Mouse (Mus musculus): ENCODE measurements around the gene Bicral. TPM values are rescaled to one million over a fixed set of nuclear protein-coding genes. Genes with fewer than 3 reads are reported as not detected.

The Bicral gene
- polyA plus RNA-seq, 1 experiment = not detected

- H3K27ac ChIP-seq (ENCODE audit: insufficient read depth, low read depth, low read length) = no peak overlapping the region
- 47% methylated on average over 14 of the region's 14 CpGs for WGBS
- no peak overlapping the region for H3K4me3 ChIP-seq (ENCODE audit: insufficient read depth, low read depth, low read length)
- peaks cover 15% of the 10 kb centered on the region for H3K4me1 ChIP-seq (ENCODE audit: control insufficient read depth, insufficient read depth, low read length)
- no peak for TF ChIP-seq POLR2A (IDR thresholded peaks at IDR 0.05; ENCODE audit: insufficient read depth, low read depth, low read length)
- no peak for TF ChIP-seq CTCF (IDR thresholded peaks at IDR 0.05; ENCODE audit: insufficient read depth, low read depth, low read length)
Measured at GRCm38 (mm10) chr17:46879841-46880311, 21.6 kb upstream of the Bicral start.

DNA sequence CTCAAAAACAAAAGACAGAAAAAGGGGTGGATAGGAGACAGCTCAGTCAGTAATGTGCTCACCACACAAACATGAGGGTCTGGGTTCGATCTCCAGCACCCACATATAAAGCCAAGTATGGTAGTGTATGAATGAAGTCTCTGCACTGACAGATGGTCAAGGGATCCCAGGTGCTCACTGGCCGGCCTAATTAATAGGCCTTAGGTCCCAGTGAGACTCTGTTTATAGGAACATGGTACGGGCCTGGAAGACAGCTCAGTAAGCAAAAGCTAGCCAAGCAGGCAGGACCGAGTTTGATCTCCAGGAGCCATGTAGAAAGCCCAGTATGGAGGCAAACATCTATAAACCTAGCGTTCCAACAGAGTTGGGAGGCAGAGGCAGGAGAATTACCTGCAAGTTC lies 18.8 kb upstream of the Bicral start:
- 91% methylated on average over 5 of the region's 5 CpGs for WGBS
- H3K4me1 ChIP-seq (ENCODE audit: control insufficient read depth, insufficient read depth, low read length) = peaks cover 29% of the 10 kb centered on the region

GRCm38 (mm10) chr17:46876371-46876950 lies 18.2 kb upstream of the Bicral start:
- H3K4me3 ChIP-seq (ENCODE audit: insufficient read depth, low read depth, low read length) = no peak overlapping the region
- no peak overlapping the region for H3K27ac ChIP-seq (ENCODE audit: insufficient read depth, low read depth, low read length)
- TF ChIP-seq CTCF (IDR thresholded peaks at IDR 0.05; ENCODE audit: insufficient read depth, low read depth, low read length) (no peak), POLR2A (IDR thresholded peaks at IDR 0.05; ENCODE audit: insufficient read depth, low read depth, low read length) (no peak)
- WGBS = 84% methylated on average over 8 of the region's 8 CpGs
- peaks cover 29% of the 10 kb centered on the region for H3K4me1 ChIP-seq (ENCODE audit: control insufficient read depth, insufficient read depth, low read length)

More for the DNA sequence above, 18.8 kb upstream of the Bicral start:
- Histone ChIP-seq H3K4me3 (ENCODE audit: insufficient read depth, low read depth, low read length) (no peak overlapping the region), H3K27ac (ENCODE audit: insufficient read depth, low read depth, low read length) (no peak overlapping the region)
- TF ChIP-seq POLR2A (IDR thresholded peaks at IDR 0.05; ENCODE audit: insufficient read depth, low read depth, low read length) = no peak
- TF ChIP-seq CTCF (IDR thresholded peaks at IDR 0.05; ENCODE audit: insufficient read depth, low read depth, low read length) = no peak

- TF ChIP-seq POLR2A (IDR thresholded peaks at IDR 0.05; ENCODE audit: insufficient read depth, low read depth, low read length) (no peak), CTCF (IDR thresholded peaks at IDR 0.05; ENCODE audit: insufficient read depth, low read depth, low read length) (no peak)
- Histone ChIP-seq H3K27ac (ENCODE audit: insufficient read depth, low read depth, low read length) (no peak overlapping the region), H3K4me3 (ENCODE audit: insufficient read depth, low read depth, low read length) (no peak overlapping the region), H3K4me1 (ENCODE audit: control insufficient read depth, insufficient read depth, low read length) (peaks cover 29% of the 10 kb centered on the region)
- 78% methylated on average over 3 of the region's 3 CpGs for WGBS
Measured at GRCm38 (mm10) chr17:46875626-46876025, 17.3 kb upstream of the Bicral start.

DNA sequence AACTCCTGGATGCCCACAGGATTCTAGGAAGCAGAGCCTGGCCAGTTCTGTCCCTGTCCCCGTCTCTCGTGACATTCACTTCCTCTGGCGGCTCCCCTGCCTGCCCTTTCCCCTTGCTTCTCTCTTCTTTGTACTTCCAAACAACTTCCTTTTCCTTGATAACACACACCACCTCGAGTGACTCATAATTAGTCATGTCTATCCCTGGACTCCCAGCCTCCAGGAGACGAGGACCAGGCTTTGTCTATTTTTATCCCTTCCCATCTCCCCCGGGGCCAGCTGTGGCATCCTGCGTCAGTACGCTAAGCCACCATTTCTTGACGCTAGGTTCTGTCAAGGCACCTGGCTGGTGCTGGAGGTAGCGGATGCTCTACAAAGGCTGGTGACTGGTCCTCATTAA lies 15.9 kb upstream of the Bicral start:
- no peak for TF ChIP-seq POLR2A (IDR thresholded peaks at IDR 0.05; ENCODE audit: insufficient read depth, low read depth, low read length)
- TF ChIP-seq CTCF (IDR thresholded peaks at IDR 0.05; ENCODE audit: insufficient read depth, low read depth, low read length) = no peak
- WGBS = 16% methylated on average over 10 of the region's 10 CpGs
- Histone ChIP-seq H3K4me1 (ENCODE audit: control insufficient read depth, insufficient read depth, low read length) (peaks cover 25% of the 10 kb centered on the region), H3K27ac (ENCODE audit: insufficient read depth, low read depth, low read length) (peak overlapping the region; percentile 63), H3K4me3 (ENCODE audit: insufficient read depth, low read depth, low read length) (peak overlapping the region; percentile 12; the same call in 1 of the 2 replicates)

GRCm38 (mm10) chr17:46872806-46873205 lies 14.5 kb upstream of the Bicral start:
- Histone ChIP-seq H3K27ac (ENCODE audit: insufficient read depth, low read depth, low read length) (no peak overlapping the region), H3K4me3 (ENCODE audit: insufficient read depth, low read depth, low read length) (no peak overlapping the region), H3K4me1 (ENCODE audit: control insufficient read depth, insufficient read depth, low read length) (peaks cover 27% of the 10 kb centered on the region)
- WGBS = 77% methylated on average over 7 of the region's 7 CpGs
- TF ChIP-seq POLR2A (IDR thresholded peaks at IDR 0.05; ENCODE audit: insufficient read depth, low read depth, low read length) (no peak), CTCF (IDR thresholded peaks at IDR 0.05; ENCODE audit: insufficient read depth, low read depth, low read length) (no peak)

DNA sequence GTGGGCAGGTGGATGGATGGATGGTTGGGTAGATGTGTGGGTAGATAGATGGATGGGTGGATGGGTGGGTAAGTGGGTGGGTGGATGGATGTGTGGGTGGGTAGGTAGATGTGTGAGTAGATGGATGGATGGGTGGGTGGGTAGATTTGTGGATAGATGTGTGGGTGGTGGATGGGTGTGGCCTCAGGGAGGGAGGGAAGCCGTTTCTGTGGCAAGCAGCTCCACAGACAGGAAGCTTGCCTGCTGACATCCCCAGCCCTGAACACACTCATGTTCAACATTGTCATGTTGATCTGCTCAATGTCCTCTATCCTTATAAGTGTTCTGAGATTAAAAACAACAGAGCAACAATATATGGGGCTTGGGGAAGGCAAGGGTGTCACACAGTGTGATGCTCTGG lies 12.6 kb upstream of the Bicral start:
- WGBS = 33% methylated on average over 1 of the region's 1 CpGs
- Histone ChIP-seq H3K4me1 (ENCODE audit: control insufficient read depth, insufficient read depth, low read length) (peaks cover 38% of the 10 kb centered on the region), H3K27ac (ENCODE audit: insufficient read depth, low read depth, low read length) (no peak overlapping the region), H3K4me3 (ENCODE audit: insufficient read depth, low read depth, low read length) (no peak overlapping the region)
- TF ChIP-seq CTCF (IDR thresholded peaks at IDR 0.05; ENCODE audit: insufficient read depth, low read depth, low read length) (no peak), POLR2A (IDR thresholded peaks at IDR 0.05; ENCODE audit: insufficient read depth, low read depth, low read length) (no peak)

DNA sequence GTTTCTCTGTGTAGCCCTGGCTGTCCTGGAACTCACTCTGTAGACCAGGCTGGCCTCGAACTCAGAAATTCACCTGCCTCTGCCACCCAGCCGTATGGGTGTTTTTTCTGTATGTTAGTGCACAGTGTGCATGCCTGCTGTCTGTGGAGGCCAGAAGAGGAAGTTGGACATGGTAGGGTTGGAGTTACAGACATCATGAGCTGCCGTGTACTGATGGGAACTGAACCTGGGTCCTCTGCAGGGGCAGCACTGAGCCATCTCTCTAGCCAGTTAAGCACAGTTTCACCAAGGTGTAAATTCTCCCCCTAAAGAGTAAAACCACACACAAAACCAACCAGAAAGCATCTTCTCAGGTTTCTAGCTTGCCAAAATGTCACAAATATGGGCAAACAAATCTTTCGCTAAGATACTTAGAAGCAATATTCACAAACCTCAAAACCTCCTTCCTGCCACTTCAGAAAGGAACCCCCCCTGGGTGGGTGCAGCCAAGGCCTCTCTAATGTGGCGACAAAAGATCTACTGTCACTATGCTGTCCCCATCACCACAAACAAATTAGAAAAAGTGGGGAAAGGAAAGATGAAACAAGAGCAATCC lies 12.0 kb upstream of the Bicral start:
- WGBS = 97% methylated on average over 5 of the region's 5 CpGs
- H3K4me3 ChIP-seq (ENCODE audit: insufficient read depth, low read depth, low read length) = no peak overlapping the region
- TF ChIP-seq POLR2A (IDR thresholded peaks at IDR 0.05; ENCODE audit: insufficient read depth, low read depth, low read length) (no peak), CTCF (IDR thresholded peaks at IDR 0.05; ENCODE audit: insufficient read depth, low read depth, low read length) (no peak)
- peaks cover 40% of the 10 kb centered on the region for H3K4me1 ChIP-seq (ENCODE audit: control insufficient read depth, insufficient read depth, low read length)
- H3K27ac ChIP-seq (ENCODE audit: insufficient read depth, low read depth, low read length) = no peak overlapping the region

DNA sequence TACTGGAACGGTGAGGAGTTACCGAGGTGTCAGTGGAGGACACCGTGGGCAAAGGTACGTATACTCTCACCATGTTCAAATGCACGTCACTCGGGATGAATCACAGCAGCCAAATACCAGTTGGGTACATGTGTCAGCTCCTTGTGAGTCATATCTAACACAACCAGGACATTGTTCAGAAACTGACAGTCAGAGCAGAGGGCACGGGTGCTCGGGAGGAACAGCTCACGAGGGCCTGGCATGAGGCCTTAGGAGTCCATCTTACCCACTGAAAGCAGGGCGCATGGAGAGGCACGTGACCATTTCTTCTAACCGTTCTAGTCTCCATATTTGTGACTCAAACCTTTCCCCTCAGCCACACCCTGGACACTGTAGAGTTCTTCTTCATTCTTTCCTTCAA lies 8.6 kb upstream of the Bicral start:
- TF ChIP-seq CTCF (IDR thresholded peaks at IDR 0.05; ENCODE audit: insufficient read depth, low read depth, low read length) (no peak), POLR2A (IDR thresholded peaks at IDR 0.05; ENCODE audit: insufficient read depth, low read depth, low read length) (no peak)
- Histone ChIP-seq H3K27ac (ENCODE audit: insufficient read depth, low read depth, low read length) (no peak overlapping the region), H3K4me1 (ENCODE audit: control insufficient read depth, insufficient read depth, low read length) (peaks cover 25% of the 10 kb centered on the region), H3K4me3 (ENCODE audit: insufficient read depth, low read depth, low read length) (no peak overlapping the region)
- WGBS = 67% methylated on average over 12 of the region's 12 CpGs
